Mouse (Mus musculus): ENCODE measurements around the gene Errfi1. TPM values are rescaled to one million over a fixed set of nuclear protein-coding genes. Genes with fewer than 3 reads are reported as not detected.

Gene Errfi1
- 29.7 and 32.1 TPM in 2 replicates for polyA plus RNA-seq (2016; fragmentation: Nextera tagmentation; extraction: Ambion mirVana)

GRCm38 (mm10) chr4:150853680-150854461, at the start of gene Errfi1:
Errfi1 (plus strand) TSS chr4:150853919.
- Histone ChIP-seq H3K27ac (peak within 1 kb of the TSS; percentile 95), H3K27me3 (ENCODE audit: insufficient read depth, poor library complexity, severe bottlenecking) (peaks cover 11% of the 10 kb centered on the region), H3K9me3 (no peaks in the 10 kb centered on the region), H3K4me3 (peak within 1 kb of the TSS; percentile 77), H3K4me1 (replicated peaks) (peaks cover 39% of the 10 kb centered on the region), H3K36me3 (no peaks in the 10 kb centered on the region)
- no peak for DNase-seq (ENCODE audit: low spot score)
- WGBS: 49% methylated on average over 13 of the region's 13 CpGs

- WGBS: 77% methylated on average over 6 of the region's 6 CpGs
- Histone ChIP-seq H3K27me3 (ENCODE audit: insufficient read depth, poor library complexity, severe bottlenecking) (no peaks in the 10 kb centered on the region; the same call in 1 of the 2 replicates), H3K36me3 (no peaks in the 10 kb centered on the region), H3K4me1 (replicated peaks) (peaks cover 31% of the 10 kb centered on the region), H3K9me3 (no peaks in the 10 kb centered on the region), H3K27ac (no peak overlapping the region), H3K4me3 (no peak overlapping the region)
- no peak for DNase-seq (ENCODE audit: low spot score)
Observed at GRCm38 (mm10) chr4:150804204-150804603, 49.5 kb upstream of the Errfi1 start.

- Histone ChIP-seq H3K9me3 (no peaks in the 10 kb centered on the region), H3K36me3 (no peaks in the 10 kb centered on the region), H3K4me3 (no peak overlapping the region), H3K27ac (peak overlapping the region; percentile 40; the same call in 1 of the 2 replicates), H3K27me3 (ENCODE audit: insufficient read depth, poor library complexity, severe bottlenecking) (no peaks in the 10 kb centered on the region; the same call in 1 of the 2 replicates), H3K4me1 (replicated peaks) (peaks cover 24% of the 10 kb centered on the region)
- no peak for DNase-seq (ENCODE audit: low spot score)
- 74% methylated on average over 20 of the region's 20 CpGs for WGBS
Observed at GRCm38 (mm10) chr4:150807727-150808470, 45.8 kb upstream of the Errfi1 start.

GRCm38 (mm10) chr4:150808471-150808847, 45.3 kb upstream of the Errfi1 start:
- no peak overlapping the region for H3K27ac ChIP-seq
- H3K27me3 ChIP-seq (ENCODE audit: insufficient read depth, poor library complexity, severe bottlenecking): no peaks in the 10 kb centered on the region; the same call in 1 of the 2 replicates
- no peaks in the 10 kb centered on the region for H3K36me3 ChIP-seq
- no peaks in the 10 kb centered on the region for H3K9me3 ChIP-seq
- 89% methylated on average over 12 of the region's 12 CpGs for WGBS
- no peak overlapping the region for H3K4me3 ChIP-seq
- H3K4me1 ChIP-seq (replicated peaks): peaks cover 24% of the 10 kb centered on the region
- no peak for DNase-seq (ENCODE audit: low spot score)

- WGBS: 49% methylated on average over 9 of the region's 9 CpGs
- Histone ChIP-seq H3K9me3 (no peaks in the 10 kb centered on the region), H3K27ac (peak overlapping the region; percentile 40; the same call in 1 of the 2 replicates), H3K36me3 (no peaks in the 10 kb centered on the region), H3K4me1 (replicated peaks) (peaks cover 18% of the 10 kb centered on the region), H3K27me3 (ENCODE audit: insufficient read depth, poor library complexity, severe bottlenecking) (no peaks in the 10 kb centered on the region; the same call in 1 of the 2 replicates), H3K4me3 (no peak overlapping the region)
- DNase-seq (ENCODE audit: low spot score): no peak
Observed at GRCm38 (mm10) chr4:150809323-150809722, 44.4 kb upstream of the Errfi1 start.

DNA sequence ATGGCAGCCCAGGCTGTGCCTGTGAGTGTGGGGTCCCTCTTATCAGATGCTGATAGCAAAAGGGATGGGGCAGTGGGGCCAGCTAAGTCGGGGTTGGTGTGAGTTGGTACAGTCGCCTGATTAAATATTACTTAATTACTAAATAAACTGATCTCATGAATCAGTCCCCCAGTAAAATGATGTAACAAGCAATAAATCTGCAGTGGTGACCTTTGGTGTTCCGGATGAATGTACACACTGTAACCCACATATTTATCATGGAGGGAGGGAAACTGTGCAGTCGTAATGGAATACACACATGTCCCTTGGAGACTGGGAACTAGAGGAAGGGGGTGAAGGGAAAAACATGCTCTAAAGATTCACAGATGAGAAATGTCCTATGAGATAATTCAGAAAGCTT, 38.6 kb upstream of the Errfi1 start:
- H3K4me1 ChIP-seq (replicated peaks): peaks cover 28% of the 10 kb centered on the region
- no peaks in the 10 kb centered on the region for H3K27me3 ChIP-seq (ENCODE audit: insufficient read depth, poor library complexity, severe bottlenecking)
- WGBS: 87% methylated on average over 4 of the region's 4 CpGs
- DNase-seq (ENCODE audit: low spot score): no peak
- H3K27ac ChIP-seq: no peak overlapping the region
- no peaks in the 10 kb centered on the region for H3K9me3 ChIP-seq
- no peak overlapping the region for H3K4me3 ChIP-seq
- no peaks in the 10 kb centered on the region for H3K36me3 ChIP-seq

GRCm38 (mm10) chr4:150816414-150816951, 37.2 kb upstream of the Errfi1 start:
- Histone ChIP-seq H3K36me3 (no peaks in the 10 kb centered on the region), H3K4me1 (replicated peaks) (peaks cover 38% of the 10 kb centered on the region), H3K27ac (no peak overlapping the region), H3K9me3 (no peaks in the 10 kb centered on the region), H3K4me3 (no peak overlapping the region), H3K27me3 (ENCODE audit: insufficient read depth, poor library complexity, severe bottlenecking) (no peaks in the 10 kb centered on the region)
- no peak for DNase-seq (ENCODE audit: low spot score)
- 76% methylated on average over 13 of the region's 13 CpGs for WGBS

GRCm38 (mm10) chr4:150819126-150819910, 34.4 kb upstream of the Errfi1 start:
- Histone ChIP-seq H3K4me3 (no peak overlapping the region), H3K36me3 (no peaks in the 10 kb centered on the region), H3K9me3 (no peaks in the 10 kb centered on the region), H3K27me3 (ENCODE audit: insufficient read depth, poor library complexity, severe bottlenecking) (no peaks in the 10 kb centered on the region), H3K27ac (0 out of 2 replicates have a peak overlapping the region, but pooled peaks have one; percentile 35), H3K4me1 (replicated peaks) (peaks cover 53% of the 10 kb centered on the region)
- 80% methylated on average over 12 of the region's 12 CpGs for WGBS
- no peak for DNase-seq (ENCODE audit: low spot score)

GRCm38 (mm10) chr4:150821381-150821780, 32.3 kb upstream of the Errfi1 start:
- 76% methylated on average over 8 of the region's 8 CpGs for WGBS

DNA sequence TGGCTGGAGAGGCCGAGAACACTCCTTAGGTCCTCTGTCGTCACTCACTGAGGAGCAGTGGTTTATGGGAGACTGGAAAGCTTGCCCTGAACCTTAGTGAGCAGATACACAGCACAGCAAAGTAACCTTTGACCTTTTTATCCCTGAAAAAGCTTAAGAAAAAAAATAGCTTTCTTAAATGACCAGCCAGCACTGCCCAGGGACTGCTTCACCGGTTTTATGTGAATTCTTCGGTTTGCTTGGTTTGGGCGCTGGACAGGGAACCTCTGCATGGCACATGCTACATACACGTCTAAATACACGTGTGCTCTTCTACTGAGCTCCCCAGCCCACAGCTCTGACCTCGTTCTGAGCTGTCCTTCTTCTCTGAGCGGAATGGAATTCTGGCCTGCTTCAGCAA, 31.1 kb upstream of the Errfi1 start:
- Histone ChIP-seq H3K27ac (no peak overlapping the region), H3K9me3 (no peaks in the 10 kb centered on the region), H3K36me3 (no peaks in the 10 kb centered on the region), H3K27me3 (ENCODE audit: insufficient read depth, poor library complexity, severe bottlenecking) (no peaks in the 10 kb centered on the region; the same call in 1 of the 2 replicates), H3K4me3 (no peak overlapping the region), H3K4me1 (replicated peaks) (peaks cover 78% of the 10 kb centered on the region)
- WGBS: 84% methylated on average over 9 of the region's 9 CpGs
- DNase-seq (ENCODE audit: low spot score): no peak

More at GRCm38 (mm10) chr4:150821381-150821780, 32.3 kb upstream of the Errfi1 start:
- Histone ChIP-seq H3K4me3 (no peak overlapping the region), H3K4me1 (replicated peaks) (peaks cover 72% of the 10 kb centered on the region), H3K27me3 (ENCODE audit: insufficient read depth, poor library complexity, severe bottlenecking) (no peaks in the 10 kb centered on the region; the same call in 1 of the 2 replicates), H3K9me3 (no peaks in the 10 kb centered on the region), H3K36me3 (no peaks in the 10 kb centered on the region), H3K27ac (peak overlapping the region; percentile 51)
- no peak for DNase-seq (ENCODE audit: low spot score)

- WGBS: 50% methylated on average over 24 of the region's 24 CpGs
- no peaks in the 10 kb centered on the region for H3K36me3 ChIP-seq
- DNase-seq (ENCODE audit: low spot score): no peak
- H3K27me3 ChIP-seq (ENCODE audit: insufficient read depth, poor library complexity, severe bottlenecking): no peaks in the 10 kb centered on the region; the same call in 1 of the 2 replicates
- H3K4me3 ChIP-seq: no peak overlapping the region
- no peaks in the 10 kb centered on the region for H3K9me3 ChIP-seq
- H3K27ac ChIP-seq: peak overlapping the region; percentile 76
- H3K4me1 ChIP-seq (replicated peaks): peaks cover 70% of the 10 kb centered on the region
Observed at GRCm38 (mm10) chr4:150823614-150824480, 29.9 kb upstream of the Errfi1 start.
